Mouse (Mus musculus): ENCODE measurements around the gene Ppp1r32. TPM values are rescaled to one million over a fixed set of nuclear protein-coding genes. Genes with fewer than 3 reads are reported as not detected.

Ppp1r32 gene
- polyA plus RNA-seq, 1 experiment from 2014 or later, result 0.14 TPM

DNA sequence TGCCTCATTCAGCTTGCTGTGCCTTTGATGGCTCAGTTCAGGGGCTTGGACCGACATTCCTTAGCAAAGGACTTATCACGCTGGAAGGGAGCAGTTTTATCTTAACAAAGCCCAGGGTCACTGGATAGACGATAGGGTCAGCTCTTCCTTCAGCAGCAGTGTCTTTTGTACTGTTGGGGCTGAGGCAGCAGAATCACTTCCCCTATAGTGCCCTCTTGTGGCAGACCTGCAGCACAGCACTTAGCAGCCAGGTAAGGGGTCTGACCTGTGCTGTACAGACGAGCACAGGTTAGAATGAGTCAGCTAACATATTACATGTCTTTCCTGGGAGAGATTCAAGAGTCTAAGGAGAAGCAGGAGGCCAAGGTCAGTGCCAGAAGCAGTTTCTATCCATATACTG, 19.8 kb upstream of the Ppp1r32 start:
- in situ Hi-C loops (cut with MboI; ENCODE audit: low pct_unique_long_range_greater_than_20kb), result no loop called here
- H3K27me3 ChIP-seq, result no peaks in the 10 kb centered on the region
- ChIA-PET CTCF (interaction anchor here (0.6 to 2.6 kb wide), 17 partner anchors 8 to 197 kb away, joined by 3 to 12 read pairs (median 3); partner anchors contain the start of gene Ppp1r32), POLR2A (interaction anchor here (0.6 kb wide), 1 partner anchor 17 kb away, joined by 3 read pairs; no protein-coding TSS in a partner anchor)
- DNase-seq (ENCODE audit: low read depth, low spot score), result no peak
- ATAC-seq, result peak; percentile 65
- peak; percentile 90 for TF ChIP-seq CTCF (IDR thresholded peaks at IDR 0.05)

GRCm38 (mm10) chr19:10500581-10500980, 17.9 kb upstream of the Ppp1r32 start:
- no peak for ATAC-seq
- DNase-seq (ENCODE audit: low read depth, low spot score), result no peak
- in situ Hi-C loops (cut with MboI; ENCODE audit: low pct_unique_long_range_greater_than_20kb), result no loop called here
- ChIA-PET CTCF (interaction anchor here (1.2 to 2.6 kb wide), 6 partner anchors 10 to 160 kb away, joined by 3 to 13 read pairs (median 8); no protein-coding TSS in a partner anchor), POLR2A (no interaction called here)
- TF ChIP-seq CTCF (IDR thresholded peaks at IDR 0.05), result no peak
- no peaks in the 10 kb centered on the region for H3K27me3 ChIP-seq

- no peaks in the 10 kb centered on the region for H3K27me3 ChIP-seq
- peak; percentile 68 for DNase-seq (ENCODE audit: low read depth, low spot score)
- TF ChIP-seq CTCF (IDR thresholded peaks at IDR 0.05), result peak; percentile 49
- POLR2A ChIA-PET, result interaction anchor here (0.8 to 1.0 kb wide), 2 partner anchors 48 to 238 kb away, joined by 3 read pairs; no protein-coding TSS in a partner anchor
- CTCF ChIA-PET, result interaction anchor here (0.6 to 3.8 kb wide), 6 partner anchors 9 to 48 kb away, joined by 3 to 21 read pairs (median 6); no protein-coding TSS in a partner anchor
- in situ Hi-C loops (cut with MboI; ENCODE audit: low pct_unique_long_range_greater_than_20kb), result no loop called here
- peak; percentile 99 for ATAC-seq
Measured at GRCm38 (mm10) chr19:10497512-10498160, 14.9 kb upstream of the Ppp1r32 start.

DNA sequence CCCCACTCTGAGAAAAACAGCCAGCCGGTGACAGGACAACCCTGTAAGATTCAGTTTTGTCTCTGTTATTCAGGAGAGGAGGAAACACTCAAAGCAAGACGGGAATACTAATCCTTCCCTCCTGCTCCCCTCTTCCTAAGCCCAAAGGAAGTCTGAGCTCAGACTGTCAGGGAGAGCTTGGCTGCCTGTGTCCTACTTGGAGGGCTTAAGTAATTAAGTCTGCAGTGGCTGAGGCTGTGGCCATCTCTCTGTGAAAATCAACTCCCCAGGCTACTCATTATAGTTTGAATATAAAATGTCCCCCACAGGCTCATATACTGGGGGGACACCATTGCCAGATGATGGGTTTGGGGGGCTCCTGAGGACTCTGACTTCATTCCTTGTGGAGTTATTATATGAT, 14.2 kb upstream of the Ppp1r32 start:
- no peaks in the 10 kb centered on the region for H3K27me3 ChIP-seq
- in situ Hi-C loops (cut with MboI; ENCODE audit: low pct_unique_long_range_greater_than_20kb), result no loop called here
- no peak for TF ChIP-seq CTCF (IDR thresholded peaks at IDR 0.05)
- DNase-seq (ENCODE audit: low read depth, low spot score) (no peak), ATAC-seq (no peak)
- CTCF ChIA-PET, result interaction anchor here (0.6 to 3.8 kb wide), 4 partner anchors 9 to 47 kb away, joined by 3 to 21 read pairs (median 8); no protein-coding TSS in a partner anchor
- POLR2A ChIA-PET, result no interaction called here

DNA sequence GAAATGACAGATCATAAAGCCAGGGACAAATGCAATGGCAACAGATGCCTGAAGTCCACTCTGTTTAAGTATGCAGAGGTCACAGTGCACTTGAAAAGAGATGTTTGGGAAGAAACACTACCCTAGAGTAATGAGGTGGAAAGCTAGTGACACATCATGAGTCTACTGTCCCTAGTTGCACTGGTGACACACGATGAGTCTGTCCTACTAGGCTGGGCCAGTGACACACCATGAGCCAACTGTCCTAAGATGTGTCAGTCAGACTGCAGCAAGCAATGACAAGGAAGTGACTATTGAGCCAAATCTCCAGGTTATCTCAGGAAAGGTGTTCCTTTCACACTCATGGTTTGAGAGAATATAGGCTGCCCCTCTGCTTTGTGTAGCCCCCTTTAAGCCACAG, 12.9 kb upstream of the Ppp1r32 start:
- in situ Hi-C loops (cut with MboI; ENCODE audit: low pct_unique_long_range_greater_than_20kb), result no loop called here
- no peak for ATAC-seq
- POLR2A ChIA-PET, result no interaction called here
- no peak for TF ChIP-seq CTCF (IDR thresholded peaks at IDR 0.05)
- DNase-seq (ENCODE audit: low read depth, low spot score), result no peak
- H3K27me3 ChIP-seq, result no peaks in the 10 kb centered on the region
- CTCF ChIA-PET, result interaction anchor here (3.8 kb wide), 1 partner anchor 8 kb away, joined by 21 read pairs; no protein-coding TSS in a partner anchor

GRCm38 (mm10) chr19:10486264-10486738, 3.6 kb upstream of the Ppp1r32 start:
- peak; percentile 89 for TF ChIP-seq CTCF (IDR thresholded peaks at IDR 0.05)
- H3K27me3 ChIP-seq, result peaks cover 5% of the 10 kb centered on the region
- in situ Hi-C loops (cut with MboI; ENCODE audit: low pct_unique_long_range_greater_than_20kb), result loop anchor here (5.0 to 10.0 kb wide), 3 partner anchors 34 to 229 kb away; no protein-coding TSS in a partner anchor
- CTCF ChIA-PET, result interaction anchor here (0.7 to 10.4 kb wide), 11 partner anchors 10 to 228 kb away, joined by 3 to 101 read pairs (median 4); no protein-coding TSS in a partner anchor
- POLR2A ChIA-PET, result interaction anchor here (1.4 kb wide), 1 partner anchor 34 kb away, joined by 4 read pairs; no protein-coding TSS in a partner anchor
- ATAC-seq (peak; percentile 76), DNase-seq (ENCODE audit: low read depth, low spot score) (no peak)

- no peak for DNase-seq (ENCODE audit: low read depth, low spot score)
- ATAC-seq, result no peak
- peaks cover 29% of the 10 kb centered on the region for H3K27me3 ChIP-seq
- TF ChIP-seq CTCF (IDR thresholded peaks at IDR 0.05), result no peak
- in situ Hi-C loops (cut with MboI; ENCODE audit: low pct_unique_long_range_greater_than_20kb), result no loop called here
- ChIA-PET POLR2A (interaction anchor here (0.7 kb wide), 1 partner anchor 66 kb away, joined by 4 read pairs; no protein-coding TSS in a partner anchor), CTCF (no interaction called here)
Measured at GRCm38 (mm10) chr19:10479541-10479940, 3.2 kb downstream of the Ppp1r32 start.

DNA sequence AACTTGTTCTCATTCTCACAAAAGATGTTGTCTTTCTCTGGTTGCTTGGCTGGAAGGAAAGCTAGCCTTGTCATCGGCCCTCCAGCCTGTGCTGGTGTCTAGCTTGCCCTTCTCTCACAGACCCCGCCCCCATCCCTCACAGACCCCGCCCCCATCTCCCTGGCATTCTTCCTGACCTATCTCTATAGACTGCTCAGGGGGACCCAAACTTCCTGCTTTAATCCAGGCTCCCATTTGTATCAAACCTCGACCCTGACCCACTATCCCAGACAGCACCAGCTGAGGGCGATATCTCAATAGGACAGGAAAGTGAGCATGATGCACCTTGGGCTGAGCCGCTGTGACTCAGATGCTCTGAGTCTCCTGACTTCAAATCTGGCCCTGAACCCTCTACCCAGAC, 8.9 kb downstream of the Ppp1r32 start:
- TF ChIP-seq CTCF (IDR thresholded peaks at IDR 0.05), result no peak
- in situ Hi-C loops (cut with MboI; ENCODE audit: low pct_unique_long_range_greater_than_20kb), result no loop called here
- DNase-seq (ENCODE audit: low read depth, low spot score) (no peak), ATAC-seq (no peak)
- ChIA-PET CTCF (no interaction called here), POLR2A (no interaction called here)
- H3K27me3 ChIP-seq, result peaks cover 48% of the 10 kb centered on the region

DNA sequence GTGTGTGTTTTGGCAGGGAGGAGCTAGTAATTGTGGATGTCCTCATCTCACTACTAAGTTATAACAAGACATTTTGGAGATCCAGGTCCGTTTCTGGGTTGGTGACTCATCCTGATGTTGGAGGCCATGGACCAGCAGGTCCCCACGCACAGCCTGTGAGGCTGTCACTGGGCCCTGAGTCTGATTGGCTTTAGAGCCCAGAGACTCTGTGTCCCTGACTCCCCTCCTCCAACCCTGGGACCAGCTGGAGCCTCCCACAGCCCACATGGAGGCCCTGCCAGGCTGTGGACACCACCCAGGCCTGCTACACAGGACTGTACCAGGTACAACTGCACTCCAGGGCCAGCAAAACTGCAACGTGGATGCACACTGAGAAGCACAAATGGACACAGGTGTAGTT, 9.8 kb downstream of the Ppp1r32 start:
- CTCF ChIA-PET, result interaction anchor here (1.2 kb wide), 1 partner anchor 12 kb away, joined by 3 read pairs; no protein-coding TSS in a partner anchor

DNA sequence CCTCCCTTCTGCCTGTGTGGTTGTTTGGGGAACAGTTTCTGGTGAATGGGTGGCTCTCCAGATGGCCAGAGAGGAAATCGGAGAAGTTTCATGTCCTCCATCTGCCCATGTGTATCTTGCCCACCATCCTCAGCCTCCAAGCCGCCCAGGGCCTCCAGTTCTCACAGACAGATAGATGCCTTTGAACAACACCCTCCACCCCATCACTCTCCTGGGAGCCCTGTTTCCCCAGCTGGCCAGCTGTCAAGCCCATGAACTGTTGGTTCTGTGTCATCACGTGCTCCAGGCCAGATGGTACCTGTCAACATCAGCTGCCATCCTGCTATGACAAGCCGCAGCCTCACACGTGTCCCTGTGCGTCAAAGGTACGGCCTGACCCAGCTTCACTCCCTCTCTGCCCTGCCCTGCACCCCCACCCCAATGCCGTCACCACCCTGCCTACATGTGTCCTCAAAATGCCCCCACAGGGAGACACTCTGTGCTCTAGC, 13.5 kb downstream of the Ppp1r32 start:
- TF ChIP-seq CTCF (IDR thresholded peaks at IDR 0.05), result no peak
- DNase-seq (ENCODE audit: low read depth, low spot score), result no peak
- ChIA-PET POLR2A (interaction anchor here (1.1 kb wide), 1 partner anchor 16 kb away, joined by 4 read pairs; no protein-coding TSS in a partner anchor), CTCF (interaction anchor here (0.6 kb wide), 1 partner anchor 17 kb away, joined by 3 read pairs; no protein-coding TSS in a partner anchor)
- in situ Hi-C loops (cut with MboI; ENCODE audit: low pct_unique_long_range_greater_than_20kb), result no loop called here
- no peak for ATAC-seq
- H3K27me3 ChIP-seq, result peaks cover 54% of the 10 kb centered on the region

More for the DNA sequence above, 9.8 kb downstream of the Ppp1r32 start:
- POLR2A ChIA-PET, result no interaction called here
- H3K27me3 ChIP-seq, result peaks cover 44% of the 10 kb centered on the region
- in situ Hi-C loops (cut with MboI; ENCODE audit: low pct_unique_long_range_greater_than_20kb), result no loop called here
- DNase-seq (ENCODE audit: low read depth, low spot score) (no peak), ATAC-seq (no peak)
- TF ChIP-seq CTCF (IDR thresholded peaks at IDR 0.05), result no peak
